Mouse (Mus musculus): ENCODE results near the gene Wdr60. TPM values are rescaled to one million over a fixed set of nuclear protein-coding genes. Genes with fewer than 3 reads are reported as not detected.
A peak's percentile ranks its signal among the peaks of the same experiment; 100 is the strongest.

Gene Wdr60
- polyA plus RNA-seq, 1 experiment from 2014 or later = 22.6 TPM

- Histone ChIP-seq H3K27ac (no peak overlapping the region), H3K9ac (no peak overlapping the region), H3K4me3 (no peak overlapping the region), H3K4me2 (no peak overlapping the region), H3K36me3 (replicated peaks) (peaks cover 14% of the 10 kb centered on the region; the same call in 1 of the 2 replicates), H3K9me3 (no peaks in the 10 kb centered on the region), H3K4me1 (no peaks in the 10 kb centered on the region), H3K27me3 (replicated peaks) (no peaks in the 10 kb centered on the region)
- ATAC-seq (replicated peaks) = no peak
- 96% methylated on average over 8 of the region's 8 CpGs for WGBS
Observed at GRCm38 (mm10) chr12:116207486-116207885, 55.3 kb downstream of the Wdr60 start.

- no peaks in the 10 kb centered on the region for H3K9me3 ChIP-seq
Observed at GRCm38 (mm10) chr12:116205726-116206125, 57.1 kb downstream of the Wdr60 start.

GRCm38 (mm10) chr12:116202176-116202981 lies 60.4 kb downstream of the Wdr60 start:
- ATAC-seq (replicated peaks) = peak; percentile 68
- Histone ChIP-seq H3K4me3 (no peak overlapping the region), H3K4me1 (no peaks in the 10 kb centered on the region), H3K36me3 (replicated peaks) (no peaks in the 10 kb centered on the region), H3K9me3 (no peaks in the 10 kb centered on the region), H3K27me3 (replicated peaks) (no peaks in the 10 kb centered on the region), H3K4me2 (no peak overlapping the region), H3K9ac (no peak overlapping the region), H3K27ac (no peak overlapping the region)
- WGBS = 31% methylated on average over 9 of the region's 9 CpGs

More at GRCm38 (mm10) chr12:116205726-116206125, 57.1 kb downstream of the Wdr60 start:
- Histone ChIP-seq H3K27me3 (replicated peaks) (no peaks in the 10 kb centered on the region), H3K4me2 (no peak overlapping the region), H3K4me1 (no peaks in the 10 kb centered on the region), H3K4me3 (no peak overlapping the region), H3K36me3 (replicated peaks) (peaks cover 9% of the 10 kb centered on the region; the same call in 1 of the 2 replicates), H3K9ac (no peak overlapping the region), H3K27ac (no peak overlapping the region)
- no peak for ATAC-seq (replicated peaks)
- 86% methylated on average over 3 of the region's 3 CpGs for WGBS

- ATAC-seq (replicated peaks) = no peak
- no peak overlapping the region for H3K4me3 ChIP-seq
- H3K4me1 ChIP-seq = no peaks in the 10 kb centered on the region
- 94% methylated on average over 6 of the region's 6 CpGs for WGBS
- H3K9me3 ChIP-seq = no peaks in the 10 kb centered on the region
- H3K4me2 ChIP-seq = no peak overlapping the region
- H3K27ac ChIP-seq = no peak overlapping the region
- H3K9ac ChIP-seq = no peak overlapping the region
- H3K36me3 ChIP-seq (replicated peaks) = no peaks in the 10 kb centered on the region
- no peaks in the 10 kb centered on the region for H3K27me3 ChIP-seq (replicated peaks)
Observed at GRCm38 (mm10) chr12:116198791-116199190, 64.0 kb downstream of the Wdr60 start.

- no peaks in the 10 kb centered on the region for H3K4me1 ChIP-seq
- 80% methylated on average over 8 of the region's 8 CpGs for WGBS
- ATAC-seq (replicated peaks) = no peak
Observed at GRCm38 (mm10) chr12:116196221-116196620, 66.6 kb downstream of the Wdr60 start.

GRCm38 (mm10) chr12:116194641-116195040 lies 68.2 kb downstream of the Wdr60 start:
- Histone ChIP-seq H3K9ac (no peak overlapping the region), H3K4me2 (no peak overlapping the region), H3K9me3 (no peaks in the 10 kb centered on the region), H3K27ac (no peak overlapping the region), H3K36me3 (replicated peaks) (no peaks in the 10 kb centered on the region), H3K4me3 (no peak overlapping the region), H3K4me1 (no peaks in the 10 kb centered on the region), H3K27me3 (replicated peaks) (no peaks in the 10 kb centered on the region)
- no peak for ATAC-seq (replicated peaks)

More at GRCm38 (mm10) chr12:116196221-116196620, 66.6 kb downstream of the Wdr60 start:
- Histone ChIP-seq H3K4me2 (no peak overlapping the region), H3K27ac (no peak overlapping the region), H3K36me3 (replicated peaks) (no peaks in the 10 kb centered on the region), H3K4me3 (no peak overlapping the region), H3K27me3 (replicated peaks) (no peaks in the 10 kb centered on the region), H3K9me3 (no peaks in the 10 kb centered on the region), H3K9ac (no peak overlapping the region)

GRCm38 (mm10) chr12:116193952-116194351 lies 68.9 kb downstream of the Wdr60 start:
- Histone ChIP-seq H3K4me1 (no peaks in the 10 kb centered on the region), H3K36me3 (replicated peaks) (no peaks in the 10 kb centered on the region), H3K27ac (no peak overlapping the region), H3K9me3 (no peaks in the 10 kb centered on the region), H3K4me2 (no peak overlapping the region), H3K27me3 (replicated peaks) (no peaks in the 10 kb centered on the region), H3K9ac (no peak overlapping the region), H3K4me3 (no peak overlapping the region)
- ATAC-seq (replicated peaks) = no peak
- 39% methylated on average over 6 of the region's 6 CpGs for WGBS

GRCm38 (mm10) chr12:116183212-116183935 lies 79.4 kb downstream of the Wdr60 start:
- no peak overlapping the region for H3K4me3 ChIP-seq
- H3K9me3 ChIP-seq = no peaks in the 10 kb centered on the region
- no peak for ATAC-seq (replicated peaks)
- H3K4me2 ChIP-seq = no peak overlapping the region
- no peak overlapping the region for H3K9ac ChIP-seq
- H3K27me3 ChIP-seq (replicated peaks) = no peaks in the 10 kb centered on the region
- WGBS = 82% methylated on average over 6 of the region's 6 CpGs
- H3K27ac ChIP-seq = no peak overlapping the region
- no peaks in the 10 kb centered on the region for H3K36me3 ChIP-seq (replicated peaks)
- H3K4me1 ChIP-seq = no peaks in the 10 kb centered on the region

GRCm38 (mm10) chr12:116182376-116182775 lies 80.4 kb downstream of the Wdr60 start:
- no peak for ATAC-seq (replicated peaks)
- Histone ChIP-seq H3K27me3 (replicated peaks) (no peaks in the 10 kb centered on the region), H3K9me3 (no peaks in the 10 kb centered on the region), H3K9ac (no peak overlapping the region), H3K4me2 (no peak overlapping the region), H3K4me3 (no peak overlapping the region), H3K4me1 (no peaks in the 10 kb centered on the region), H3K27ac (no peak overlapping the region), H3K36me3 (replicated peaks) (no peaks in the 10 kb centered on the region)

- Histone ChIP-seq H3K4me1 (no peaks in the 10 kb centered on the region), H3K27me3 (replicated peaks) (no peaks in the 10 kb centered on the region), H3K36me3 (replicated peaks) (no peaks in the 10 kb centered on the region), H3K9me3 (no peaks in the 10 kb centered on the region), H3K9ac (no peak overlapping the region), H3K27ac (no peak overlapping the region), H3K4me2 (no peak overlapping the region), H3K4me3 (no peak overlapping the region)
- no peak for ATAC-seq (replicated peaks)
- 79% methylated on average over 4 of the region's 4 CpGs for WGBS
Observed at GRCm38 (mm10) chr12:116181436-116182050, 81.3 kb downstream of the Wdr60 start.

- no peaks in the 10 kb centered on the region for H3K36me3 ChIP-seq (replicated peaks)
- no peaks in the 10 kb centered on the region for H3K27me3 ChIP-seq (replicated peaks)
- no peak overlapping the region for H3K4me2 ChIP-seq
- no peak overlapping the region for H3K4me3 ChIP-seq
- H3K9ac ChIP-seq = no peak overlapping the region
- H3K9me3 ChIP-seq = no peaks in the 10 kb centered on the region
- H3K27ac ChIP-seq = no peak overlapping the region
- no peaks in the 10 kb centered on the region for H3K4me1 ChIP-seq
- 88% methylated on average over 3 of the region's 3 CpGs for WGBS
- no peak for ATAC-seq (replicated peaks)
Observed at GRCm38 (mm10) chr12:116176930-116177329, 85.9 kb downstream of the Wdr60 start.

- H3K36me3 ChIP-seq (replicated peaks) = no peaks in the 10 kb centered on the region
Observed at GRCm38 (mm10) chr12:116169666-116170065, 93.2 kb downstream of the Wdr60 start.

More at GRCm38 (mm10) chr12:116169666-116170065, 93.2 kb downstream of the Wdr60 start:
- no peak for ATAC-seq (replicated peaks)
- Histone ChIP-seq H3K9me3 (no peaks in the 10 kb centered on the region), H3K27me3 (replicated peaks) (no peaks in the 10 kb centered on the region), H3K4me1 (no peaks in the 10 kb centered on the region), H3K9ac (no peak overlapping the region), H3K4me2 (no peak overlapping the region), H3K27ac (no peak overlapping the region), H3K4me3 (no peak overlapping the region)
- WGBS = 77% methylated on average over 5 of the region's 5 CpGs

Measured in midbrain, embryonic 15.5 days (tissue).